Mouse (Mus musculus) forebrain, embryonic 13.5 days (tissue): ENCODE results near the gene Gm47289. TPM values are rescaled to one million over a fixed set of nuclear protein-coding genes. Genes with fewer than 3 reads are reported as not detected.

ENCODE experiments used
- polyA plus RNA-seq: library from polyadenylated mRNA; unstranded; fragments of >200 nt; fragmentation: Nextera tagmentation; extraction: Ambion mirVana; gene quantifications from 2 replicates; pipeline ENCODE4 v1.2.1, GENCODE M21; 2015

Gene Gm47289
- polyA plus RNA-seq, 1 experiment from 2014 or later: not detected

Other genes starting within 250 kb of the Gm47289 start
- 6.8 and 8.0 TPM in 2 replicates for gene Ctdspl, start 232.7 kb upstream of the Gm47289 start, polyA plus RNA-seq
- gene Vill, start 106.4 kb upstream of the Gm47289 start, polyA plus RNA-seq: 3.9 and 4.3 TPM in 2 replicates
- gene Plcd1, start 65.7 kb upstream of the Gm47289 start, polyA plus RNA-seq: 8.4 and 12.2 TPM in 2 replicates
- 0.57 and 0.86 TPM in 2 replicates for gene Dlec1, start 56.7 kb upstream of the Gm47289 start, polyA plus RNA-seq
- gene Acaa1b, start 2.1 kb upstream of the Gm47289 start, polyA plus RNA-seq: 1.1 and 1.3 TPM in 2 replicates
- gene Slc22a13, start 49.9 kb downstream of the Gm47289 start, polyA plus RNA-seq: not detected in 2 replicates
- 12.9 and 13.0 TPM in 2 replicates for gene Oxsr1, start 163.3 kb downstream of the Gm47289 start, polyA plus RNA-seq
- gene Acaa1a, start 180.5 kb downstream of the Gm47289 start, polyA plus RNA-seq: 82.8 and 97.0 TPM in 2 replicates
- 3.8 and 5.4 TPM in 2 replicates for gene Myd88, start 182.2 kb downstream of the Gm47289 start, polyA plus RNA-seq
- 5.7 and 6.2 TPM in 2 replicates for gene Xylb, start 198.2 kb downstream of the Gm47289 start, polyA plus RNA-seq
- gene Slc22a14, start 206.4 kb downstream of the Gm47289 start, polyA plus RNA-seq: not detected in 2 replicates
- 48.1 and 54.7 TPM in 2 replicates for gene Acvr2b, start 243.0 kb downstream of the Gm47289 start, polyA plus RNA-seq